Mouse (Mus musculus) gastrocnemius, postnatal 4 days (tissue): ENCODE measurements around the gene Ncoa3. TPM values are rescaled to one million over a fixed set of nuclear protein-coding genes. Genes with fewer than 3 reads are reported as not detected.
A peak's percentile ranks its signal among the peaks of the same experiment; 100 is the strongest.

Experiments
- DNase-seq, 2 experiments: peaks; one replicate each; pipeline ENCODE4 v3.0.0; 2021 to 2022; ENCODE audit warnings: low spot score in 2 of 2, mixed read lengths in 2 of 2
- total RNA-seq, 2 experiments: library from RNA; stranded (reverse); gene quantifications; 2 replicates each; pipeline ENCODE4 v1.2.3; 2021

Gene Ncoa3
- total RNA-seq, 2 experiments from 2014 or later, result 17.2 to 21.9 TPM

GRCm38 (mm10) chr2:166000769-166001168 lies 8.3 kb downstream of the Ncoa3 start:
- no peak for DNase-seq

DNA sequence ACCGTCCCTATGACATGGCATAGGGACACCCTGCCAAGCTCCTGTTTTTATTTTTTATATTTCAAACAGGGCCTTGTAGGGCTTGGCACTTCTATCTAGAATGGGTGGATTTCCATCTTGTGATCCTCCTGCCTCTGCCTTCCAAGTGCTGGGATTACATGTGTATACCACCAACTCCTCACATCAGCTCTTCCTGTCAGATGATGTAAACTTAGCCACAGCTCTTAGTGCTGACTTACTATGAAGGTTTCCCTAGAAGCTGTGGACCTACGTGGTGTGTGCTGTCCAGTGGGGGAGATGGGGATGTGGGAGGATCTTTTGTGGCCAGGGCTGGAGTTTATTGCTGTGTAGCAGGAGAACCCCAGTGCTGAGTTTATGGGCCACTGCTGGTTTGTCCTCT lies 8.9 kb downstream of the Ncoa3 start:
- DNase-seq, result no peak

GRCm38 (mm10) chr2:166001768-166002167 lies 9.3 kb downstream of the Ncoa3 start:
- no peak for DNase-seq

DNA sequence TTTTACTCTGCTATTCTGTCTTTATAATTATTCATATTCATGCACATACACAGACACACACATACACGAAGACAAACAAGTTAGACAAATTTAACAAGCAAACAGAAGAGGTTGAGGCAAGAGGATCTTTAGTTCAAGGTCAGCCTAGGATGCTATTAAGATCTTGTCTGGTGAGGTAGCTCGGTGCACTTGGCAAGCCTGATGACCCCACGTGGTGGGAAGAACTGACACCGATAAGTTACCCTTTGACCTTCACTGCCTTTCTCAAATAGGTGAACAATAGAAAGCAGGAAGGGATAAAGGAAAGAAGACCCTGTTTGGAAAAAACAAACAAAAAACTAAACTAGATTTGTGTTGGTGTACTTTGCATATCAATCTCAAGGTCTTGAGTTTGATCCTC lies 10.0 kb downstream of the Ncoa3 start:
- DNase-seq, result no peak

- no peak for DNase-seq
Observed at GRCm38 (mm10) chr2:166003004-166003403, 10.6 kb downstream of the Ncoa3 start.

GRCm38 (mm10) chr2:166007046-166007445 lies 14.6 kb downstream of the Ncoa3 start:
- DNase-seq, result no peak

DNA sequence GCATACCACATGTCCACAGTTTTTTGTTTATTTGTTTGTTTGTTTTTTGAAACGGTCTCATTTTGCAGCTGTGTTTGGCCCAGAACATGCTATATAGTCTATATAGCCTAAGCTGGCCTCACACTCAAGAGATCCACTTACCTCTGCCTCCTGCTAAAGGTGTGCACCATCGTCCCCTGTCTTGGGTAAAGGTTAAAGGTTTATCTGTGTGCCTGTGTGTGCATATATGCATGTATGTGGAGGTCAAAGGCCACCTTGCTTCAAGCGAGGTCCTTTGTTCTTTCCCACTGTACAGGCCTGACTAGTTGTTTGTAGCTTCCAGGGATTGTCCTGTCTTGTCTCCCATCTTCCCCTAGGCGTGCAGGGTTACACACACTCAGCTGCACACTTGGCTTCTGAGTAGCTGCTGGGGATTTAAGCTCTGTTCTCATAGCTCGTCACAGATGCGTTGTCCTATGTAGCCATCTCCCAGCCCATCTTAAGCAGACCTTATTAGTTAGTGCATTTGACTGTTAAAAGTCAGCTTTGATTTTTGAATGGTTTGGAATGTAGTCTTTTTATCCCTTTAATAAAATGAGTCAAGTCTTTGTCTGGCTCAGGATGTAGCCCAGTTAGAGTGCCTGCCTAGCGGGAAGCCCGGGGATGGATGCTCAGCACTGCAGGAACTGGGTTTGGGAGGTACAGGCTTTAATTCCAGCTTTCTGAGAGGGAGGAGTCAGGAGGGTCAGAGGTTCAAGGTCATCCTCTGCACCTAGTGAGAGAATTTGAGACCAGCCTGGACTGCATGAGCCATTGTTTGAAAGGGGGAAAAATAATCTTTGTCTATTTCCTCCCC lies 16.3 kb downstream of the Ncoa3 start:
- DNase-seq, result no peak

GRCm38 (mm10) chr2:166009393-166009947 lies 17.0 kb downstream of the Ncoa3 start:
- peak in 1 of 2 experiments; percentile 58 for DNase-seq

DNA sequence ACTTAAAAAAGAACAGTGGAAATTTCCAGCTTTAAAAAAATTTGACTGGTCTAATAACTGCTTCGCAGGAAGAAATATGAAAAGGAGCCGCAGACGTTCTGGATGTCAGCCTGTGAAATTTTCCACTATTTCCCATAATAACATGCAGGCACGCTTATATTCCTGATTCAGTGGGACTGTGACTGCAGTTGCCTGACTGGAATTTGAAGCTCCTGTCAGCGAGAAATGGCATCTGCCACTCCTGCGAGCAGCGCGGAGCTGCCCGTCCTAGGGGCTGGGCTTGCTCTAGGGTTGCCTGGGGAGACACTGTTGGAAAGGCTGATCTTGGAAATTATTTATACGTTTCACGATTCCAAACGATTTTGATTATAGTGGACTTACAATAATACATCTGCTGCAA lies 17.9 kb downstream of the Ncoa3 start:
- no peak for DNase-seq

DNA sequence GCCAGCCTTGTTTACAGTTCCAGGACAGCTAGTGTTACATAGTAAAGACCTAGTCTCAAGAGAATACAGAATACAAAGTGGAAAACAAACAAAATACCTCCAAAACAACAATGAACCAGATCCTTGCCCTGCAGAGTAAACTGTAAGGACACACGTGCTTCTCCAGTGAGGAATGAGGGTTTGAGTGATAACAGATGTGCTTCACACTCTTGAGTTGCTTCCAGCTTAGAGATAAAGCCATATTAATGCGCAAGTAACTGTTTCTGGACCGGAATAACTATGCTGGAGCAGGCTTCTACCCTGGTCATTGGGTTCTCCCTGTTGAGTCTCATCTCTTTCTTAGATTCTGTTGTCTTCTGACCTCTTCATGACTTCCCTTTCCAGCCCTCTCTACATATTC lies 19.0 kb downstream of the Ncoa3 start:
- no peak for DNase-seq

GRCm38 (mm10) chr2:166012145-166012544 lies 19.7 kb downstream of the Ncoa3 start:
- no peak for DNase-seq

DNA sequence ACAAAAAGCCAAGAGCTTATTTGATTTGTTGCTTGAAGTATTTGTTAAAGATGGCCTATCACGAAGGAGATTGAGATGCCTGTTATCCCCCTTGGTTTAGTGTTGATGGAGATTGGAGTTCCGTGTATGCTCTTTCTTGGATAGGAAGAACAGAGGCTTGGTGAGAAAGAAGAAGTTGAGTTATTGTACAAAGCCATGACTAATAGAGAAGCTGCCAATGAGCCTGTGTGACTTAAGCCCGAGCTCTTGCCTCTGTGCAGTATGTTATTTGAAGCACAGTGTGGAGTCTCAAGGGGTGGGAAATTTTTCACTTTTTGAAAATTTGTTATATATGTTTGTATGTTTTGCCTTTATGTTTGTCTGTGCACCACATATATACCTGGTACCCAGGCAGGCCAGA lies 26.3 kb downstream of the Ncoa3 start:
- no peak for DNase-seq

DNA sequence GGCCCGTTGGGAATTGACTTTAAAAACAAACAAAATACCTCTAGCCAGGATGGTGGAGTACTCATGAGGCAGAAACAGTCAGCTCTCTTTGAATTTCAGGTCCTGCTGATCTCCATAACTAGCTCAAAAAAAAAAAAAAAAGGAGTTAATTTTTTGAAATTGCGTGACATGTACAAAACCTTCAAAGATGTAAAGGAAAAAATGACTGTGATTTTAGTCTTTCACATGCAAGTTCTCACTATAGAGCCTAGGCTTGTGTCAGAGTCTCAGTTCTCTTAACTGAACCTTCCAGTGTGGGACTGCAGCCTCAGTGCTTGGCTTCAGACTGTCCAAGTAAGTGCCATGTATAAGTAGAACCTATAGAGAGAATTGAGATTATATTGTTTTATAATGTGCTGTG lies 27.6 kb downstream of the Ncoa3 start:
- DNase-seq, result no peak

DNA sequence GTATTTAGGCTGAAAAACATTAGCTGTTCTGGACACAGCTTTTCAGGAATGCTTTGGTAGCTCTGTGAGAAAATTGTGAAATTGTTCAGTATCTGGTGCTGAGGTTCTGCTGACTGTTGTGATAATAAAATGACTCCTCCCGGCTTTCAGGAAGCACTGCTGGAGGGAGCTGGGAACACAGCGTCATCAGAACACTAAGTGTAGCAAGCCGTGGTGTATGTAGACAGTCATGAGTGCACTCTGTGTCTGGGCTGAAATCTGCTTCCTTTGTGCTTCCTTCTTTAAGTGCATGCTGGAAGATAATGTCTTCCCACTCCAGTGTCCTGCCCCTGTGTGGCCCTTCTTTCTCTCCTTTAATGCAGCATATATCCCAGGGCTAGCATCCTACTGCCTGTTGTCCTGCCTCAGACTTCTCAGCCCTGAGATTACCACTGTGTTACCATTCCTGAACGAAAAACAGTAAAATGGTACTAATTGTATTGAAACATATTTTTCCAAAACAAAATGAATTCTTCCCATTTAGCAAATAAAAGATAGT lies 28.7 kb downstream of the Ncoa3 start:
- DNase-seq, result no peak

DNA sequence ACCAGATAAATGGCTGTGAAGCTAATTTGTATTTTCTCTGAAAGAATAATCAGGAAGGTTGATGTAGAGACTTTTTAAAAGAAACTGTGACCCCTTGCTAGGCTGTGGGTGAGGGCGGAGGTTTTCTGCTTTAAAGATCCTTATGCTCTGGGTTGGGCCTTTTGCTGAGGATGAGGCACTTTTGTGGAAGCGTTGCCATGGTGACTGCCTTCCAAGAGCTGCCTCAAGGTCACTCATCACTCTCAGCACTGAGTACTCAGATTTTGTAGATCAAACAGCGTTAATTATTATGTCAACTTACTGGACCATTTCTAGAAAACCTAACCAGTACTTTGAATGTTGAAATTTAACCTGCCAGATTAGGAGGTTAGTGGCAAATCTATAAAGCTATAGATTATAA lies 29.2 kb downstream of the Ncoa3 start:
- DNase-seq, result no peak

DNA sequence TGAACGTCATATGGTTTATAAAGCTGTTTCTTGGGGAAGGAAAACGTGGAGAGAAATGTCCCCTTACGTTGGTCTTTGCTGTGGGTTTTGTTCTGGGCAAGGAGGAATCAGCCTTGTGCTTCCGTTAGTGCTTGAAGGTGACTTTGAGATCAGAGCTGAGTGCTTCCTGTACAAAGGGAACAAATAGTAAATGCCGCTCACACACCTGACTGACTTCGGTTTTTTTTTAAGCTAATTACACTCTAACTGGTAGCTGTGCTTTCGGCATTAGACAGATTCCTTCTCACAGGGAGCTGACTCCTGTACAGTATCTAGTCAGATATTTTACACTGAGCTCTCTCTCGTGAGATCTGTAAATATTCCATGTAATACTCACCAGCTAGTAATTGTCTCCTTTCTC lies 29.9 kb downstream of the Ncoa3 start:
- DNase-seq, result no peak

DNA sequence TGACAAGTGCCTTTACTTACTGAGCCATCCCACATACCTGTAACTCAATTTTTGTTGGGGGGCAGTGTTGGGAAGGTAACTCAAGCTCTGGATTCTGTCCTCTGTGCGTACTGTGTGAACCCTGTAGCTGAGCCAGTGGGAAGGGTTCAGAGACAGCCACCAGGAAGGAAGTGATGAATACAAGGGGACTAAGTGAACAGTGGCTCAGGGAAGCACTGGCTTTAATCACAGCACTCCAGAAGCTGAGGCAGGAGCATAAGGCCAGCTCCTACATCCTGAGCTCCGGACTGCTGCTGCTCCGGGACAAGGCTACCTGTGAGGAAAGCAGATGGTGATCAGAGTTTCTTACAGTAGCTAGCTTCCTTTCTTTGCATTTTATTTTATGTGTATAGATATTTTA lies 31.6 kb downstream of the Ncoa3 start:
- DNase-seq, result no peak

DNA sequence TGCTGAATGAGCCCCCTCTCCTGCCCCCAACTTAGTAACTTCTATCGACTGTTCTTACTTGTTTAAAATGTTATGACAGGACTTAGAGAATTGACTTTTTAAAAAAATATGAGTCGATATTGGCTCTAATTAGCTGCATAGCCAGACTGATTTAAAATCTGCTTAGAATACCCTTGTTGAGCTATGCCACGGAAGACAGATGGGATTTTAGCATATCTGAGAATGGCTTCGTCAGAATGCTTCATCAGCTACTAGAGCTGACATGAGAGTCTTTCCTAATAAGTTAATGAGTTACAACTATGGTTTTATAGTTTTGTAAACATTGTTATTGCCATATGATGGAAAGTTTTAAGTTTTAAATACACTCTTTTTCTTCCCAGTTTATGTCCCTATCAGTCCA lies 32.2 kb downstream of the Ncoa3 start:
- no peak for DNase-seq

DNA sequence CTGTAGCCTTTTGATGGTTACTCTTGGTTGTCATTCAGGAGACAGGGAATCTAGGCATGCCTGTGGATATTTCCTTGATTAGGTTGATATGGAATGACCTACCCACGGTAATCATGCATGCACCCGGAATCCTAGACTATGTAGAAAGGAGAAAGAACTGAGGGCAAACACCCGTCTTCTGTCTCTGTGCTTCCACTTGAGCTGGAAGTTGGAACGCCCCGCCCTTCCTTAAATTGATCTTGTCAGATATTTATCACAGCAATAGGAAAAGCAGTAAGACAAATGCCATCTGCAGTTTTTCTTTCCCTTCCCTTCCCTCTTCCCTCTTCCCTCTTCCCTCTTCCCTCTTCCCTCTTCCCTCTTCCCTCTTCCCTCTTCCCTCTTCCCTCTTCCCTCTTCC lies 33.5 kb downstream of the Ncoa3 start:
- DNase-seq, result no peak

- DNase-seq, result no peak
Observed at GRCm38 (mm10) chr2:166027834-166028233, 35.4 kb downstream of the Ncoa3 start.

- DNase-seq, result no peak
Observed at GRCm38 (mm10) chr2:166029232-166029631, 36.8 kb downstream of the Ncoa3 start.

- DNase-seq, result no peak
Observed at GRCm38 (mm10) chr2:166030256-166030995, 38.0 kb downstream of the Ncoa3 start.
